Mouse (Mus musculus) embryonic facial prominence, embryonic 11.5 days (tissue): Measurements from ENCODE around the gene Lamb2. TPM values are rescaled to one million over a fixed set of nuclear protein-coding genes. Genes with fewer than 3 reads are reported as not detected.

ENCODE experiments used
- ATAC-seq: fragments of 200-750 bp; cut with Nextera tagmentation; replicated peaks from 2 replicates; pipeline ENCODE4 v1.8.0; 2017; ENCODE audit warnings: low read depth; ENCODE audit not compliant: insufficient number of reproducible peaks, low FRiP score, low TSS enrichment
- DNase-seq: peaks from one replicate; pipeline ENCODE4 v3.0.0-alpha.2; 2015; ENCODE audit warnings: low spot score
- H3K27ac ChIP-seq: fragments of 300-500 bp; sonication (generic); replicated peaks from 2 replicates; pipeline ENCODE4 v1.5.1; 2014; ENCODE audit warnings: mild to moderate bottlenecking, low read depth, low read length, control low read depth
- H3K27me3 ChIP-seq: fragments of 300-500 bp; sonication (generic); 2 replicates; pipeline ENCODE4 v1.6.1; 2014; ENCODE audit warnings: mild to moderate bottlenecking, low read length, moderate library complexity, mixed read lengths; ENCODE audit not compliant: control insufficient read depth, insufficient read depth
- H3K36me3 ChIP-seq: fragments of 300-500 bp; sonication (generic); replicated peaks from 2 replicates; pipeline ENCODE4 v1.6.1; 2014; ENCODE audit warnings: low read depth, mild to moderate bottlenecking, low read length, moderate library complexity, mixed read lengths; ENCODE audit not compliant: control insufficient read depth, insufficient read depth
- H3K4me1 ChIP-seq: fragments of 300-500 bp; sonication (generic); 2 replicates; pipeline ENCODE4 v1.6.1; 2014; ENCODE audit warnings: low read length, mixed read lengths; ENCODE audit not compliant: control insufficient read depth, insufficient read depth
- H3K4me2 ChIP-seq: fragments of 300-500 bp; sonication (generic); 2 replicates; pipeline ENCODE4 v1.6.1; 2014; ENCODE audit warnings: low read depth, mild to moderate bottlenecking, control low read depth, low read length, moderate library complexity
- H3K4me3 ChIP-seq: fragments of 300-500 bp; sonication (generic); 2 replicates; pipeline ENCODE4 v1.5.1; 2014; ENCODE audit warnings: low read depth, low read length, control low read depth
- H3K9ac ChIP-seq: fragments of 300-500 bp; sonication (generic); replicated peaks from 2 replicates; pipeline ENCODE4 v1.6.1; 2014; ENCODE audit warnings: mild to moderate bottlenecking, control low read depth, low read length
- H3K9me3 ChIP-seq: fragments of 300-500 bp; sonication (generic); replicated peaks from 2 replicates; pipeline ENCODE4 v1.6.1; 2016; ENCODE audit warnings: mild to moderate bottlenecking, low read length, inconsistent platforms, mixed read lengths; ENCODE audit not compliant: control insufficient read depth
- WGBS: fragments of 180-500 bp; shearing (Covaris S2); extraction: QIAGEN DNeasy Blood & Tissue Kit; methylation state at CpG from one replicate; pipeline ENCODE4 v1.1.7; 2014; 5-methylcytosine and 5-hydroxymethylcytosine counted together
- polyA plus RNA-seq: library from polyadenylated mRNA; unstranded; fragments of >200 nt; fragmentation: Nextera tagmentation; extraction: Ambion mirVana; gene quantifications from 2 replicates; pipeline ENCODE4 v1.2.1, GENCODE M21; 2014

Gene Lamb2
- polyA plus RNA-seq, 1 experiment from 2014 or later, result 15.4 TPM

- no peak overlapping the region for H3K4me2 ChIP-seq
- no peak overlapping the region for H3K27ac ChIP-seq
- WGBS, result 93% methylated on average over 28 of the region's 28 CpGs
- H3K27me3 ChIP-seq, result no peaks in the 10 kb centered on the region
- H3K4me3 ChIP-seq, result no peak overlapping the region
- H3K9me3 ChIP-seq, result no peaks in the 10 kb centered on the region
- no peak overlapping the region for H3K9ac ChIP-seq
- H3K36me3 ChIP-seq, result peaks cover 4% of the 10 kb centered on the region
- ATAC-seq (no peak), DNase-seq (no peak)
- peaks cover 4% of the 10 kb centered on the region for H3K4me1 ChIP-seq
Measured at GRCm38 (mm10) chr9:108480813-108481519, 1.4 kb downstream of the Lamb2 start.

- Histone ChIP-seq H3K4me2 (no peak overlapping the region), H3K4me3 (no peak overlapping the region), H3K27me3 (no peaks in the 10 kb centered on the region), H3K9me3 (no peaks in the 10 kb centered on the region), H3K9ac (no peak overlapping the region), H3K36me3 (peaks cover 4% of the 10 kb centered on the region), H3K4me1 (peaks cover 4% of the 10 kb centered on the region), H3K27ac (no peak overlapping the region)
- DNase-seq (no peak), ATAC-seq (no peak)
- WGBS, result 91% methylated on average over 19 of the region's 19 CpGs
Measured at GRCm38 (mm10) chr9:108481520-108482210, 2.1 kb downstream of the Lamb2 start.

- Histone ChIP-seq H3K9ac (no peak overlapping the region), H3K4me2 (no peak overlapping the region), H3K27ac (no peak overlapping the region), H3K4me3 (no peak overlapping the region), H3K27me3 (no peaks in the 10 kb centered on the region), H3K36me3 (peaks cover 6% of the 10 kb centered on the region), H3K4me1 (peaks cover 4% of the 10 kb centered on the region), H3K9me3 (no peaks in the 10 kb centered on the region)
- no peak for DNase-seq
- no peak for ATAC-seq
- 95% methylated on average over 18 of the region's 18 CpGs for WGBS
Measured at GRCm38 (mm10) chr9:108483051-108483790, 3.7 kb downstream of the Lamb2 start.

GRCm38 (mm10) chr9:108484021-108484420, 4.5 kb downstream of the Lamb2 start:
- ATAC-seq (no peak), DNase-seq (no peak)
- no peak overlapping the region for H3K4me3 ChIP-seq
- H3K27ac ChIP-seq, result no peak overlapping the region
- no peak overlapping the region for H3K4me2 ChIP-seq
- H3K9me3 ChIP-seq, result no peaks in the 10 kb centered on the region
- no peaks in the 10 kb centered on the region for H3K27me3 ChIP-seq
- 91% methylated on average over 15 of the region's 15 CpGs for WGBS
- H3K36me3 ChIP-seq, result peaks cover 6% of the 10 kb centered on the region
- H3K4me1 ChIP-seq, result peaks cover 4% of the 10 kb centered on the region
- no peak overlapping the region for H3K9ac ChIP-seq

GRCm38 (mm10) chr9:108485301-108485875, 5.9 kb downstream of the Lamb2 start:
- Histone ChIP-seq H3K4me1 (peaks cover under 1% of the 10 kb centered on the region), H3K9me3 (no peaks in the 10 kb centered on the region), H3K4me2 (no peak overlapping the region), H3K36me3 (peaks cover 6% of the 10 kb centered on the region), H3K9ac (no peak overlapping the region), H3K4me3 (no peak overlapping the region), H3K27me3 (no peaks in the 10 kb centered on the region), H3K27ac (no peak overlapping the region)
- WGBS, result 95% methylated on average over 19 of the region's 19 CpGs
- no peak for DNase-seq
- ATAC-seq, result no peak

- no peak overlapping the region for H3K4me2 ChIP-seq
- ATAC-seq (no peak), DNase-seq (no peak)
- no peak overlapping the region for H3K4me3 ChIP-seq
- H3K9me3 ChIP-seq, result no peaks in the 10 kb centered on the region
- 93% methylated on average over 8 of the region's 8 CpGs for WGBS
- H3K4me1 ChIP-seq, result peaks cover 3% of the 10 kb centered on the region
- H3K27ac ChIP-seq, result no peak overlapping the region
- peaks cover 6% of the 10 kb centered on the region for H3K36me3 ChIP-seq
- no peaks in the 10 kb centered on the region for H3K27me3 ChIP-seq
- H3K9ac ChIP-seq, result no peak overlapping the region
Measured at GRCm38 (mm10) chr9:108486973-108487530, 7.5 kb downstream of the Lamb2 start.

- Histone ChIP-seq H3K27me3 (no peaks in the 10 kb centered on the region), H3K4me2 (no peak overlapping the region), H3K9me3 (no peaks in the 10 kb centered on the region), H3K36me3 (peaks cover 12% of the 10 kb centered on the region), H3K4me3 (no peak overlapping the region), H3K27ac (no peak overlapping the region), H3K4me1 (peaks cover 4% of the 10 kb centered on the region), H3K9ac (no peak overlapping the region)
- ATAC-seq, result no peak
- WGBS, result 95% methylated on average over 17 of the region's 17 CpGs
- DNase-seq, result no peak
Measured at GRCm38 (mm10) chr9:108488403-108488802, 8.9 kb downstream of the Lamb2 start.
